Mouse (Mus musculus) cerebellum, postnatal 36 days (tissue): ENCODE measurements at regions not wholly inside any gene's neighbourhood (a gene's known extent, or its start where the extent isn't known, plus 50 kb on each side); places are given as distances from the start of the nearest gene placed in this dataset.

ENCODE experiments used
- DNase-seq, 2 experiments: peaks; one replicate each; pipeline ENCODE4 v3.0.0; 2021 to 2022; ENCODE audit warnings: mixed read lengths in 2 of 2

GRCm38 (mm10) chr13:102143848-102144247, 375.8 kb upstream of the Pik3r1 start:
- DNase-seq: no peak

- no peak for DNase-seq
Observed at GRCm38 (mm10) chr13:102148039-102148438, 380.0 kb upstream of the Pik3r1 start.

- DNase-seq: no peak
Observed at GRCm38 (mm10) chr13:102153785-102154608, 386.0 kb upstream of the Pik3r1 start.

- no peak for DNase-seq
Observed at GRCm38 (mm10) chr13:102154609-102154899, 386.5 kb upstream of the Pik3r1 start.

- DNase-seq: no peak
Observed at GRCm38 (mm10) chr13:102157369-102158130, 389.5 kb upstream of the Pik3r1 start.

- no peak for DNase-seq
Observed at GRCm38 (mm10) chr13:102173382-102174234, 405.6 kb upstream of the Pik3r1 start.

- DNase-seq: no peak
Observed at GRCm38 (mm10) chr13:102174431-102174830, 406.4 kb upstream of the Pik3r1 start.

GRCm38 (mm10) chr13:102174896-102175295, 406.9 kb upstream of the Pik3r1 start:
- no peak for DNase-seq

- DNase-seq: no peak
Observed at GRCm38 (mm10) chr13:102175406-102175805, 407.4 kb upstream of the Pik3r1 start.

- DNase-seq: no peak
Observed at GRCm38 (mm10) chr13:102176456-102176855, 408.4 kb upstream of the Pik3r1 start.

GRCm38 (mm10) chr13:102194716-102195115, 426.7 kb upstream of the Pik3r1 start:
- no peak for DNase-seq

GRCm38 (mm10) chr13:102202301-102202700, 434.3 kb upstream of the Pik3r1 start:
- DNase-seq: no peak

- DNase-seq: no peak
Observed at GRCm38 (mm10) chr13:102218486-102218885, 450.5 kb upstream of the Pik3r1 start.

- no peak for DNase-seq
Observed at GRCm38 (mm10) chr13:102231048-102231447, 462.3 kb upstream of the Cd180 start.

GRCm38 (mm10) chr13:102232291-102232936, 460.9 kb upstream of the Cd180 start:
- DNase-seq: peak in 1 of 2 experiments; percentile 10

GRCm38 (mm10) chr13:102250884-102251283, 442.5 kb upstream of the Cd180 start:
- DNase-seq: no peak

- DNase-seq: no peak
Observed at GRCm38 (mm10) chr13:102251709-102252108, 441.6 kb upstream of the Cd180 start.

- no peak for DNase-seq
Observed at GRCm38 (mm10) chr13:102255401-102256371, 437.7 kb upstream of the Cd180 start.

GRCm38 (mm10) chr13:102258207-102258606, 435.2 kb upstream of the Cd180 start:
- DNase-seq: no peak

GRCm38 (mm10) chr13:102273818-102274217, 419.5 kb upstream of the Cd180 start:
- no peak for DNase-seq

- DNase-seq: no peak
Observed at GRCm38 (mm10) chr13:102275296-102275695, 418.1 kb upstream of the Cd180 start.
